Mouse (Mus musculus) MEL (cell line): ENCODE data around the gene Actrt2. TPM values are rescaled to one million over a fixed set of nuclear protein-coding genes. Genes with fewer than 3 reads are reported as not detected.

Experiments
- DNase-seq: peaks from one replicate; pipeline ENCODE4 v3.0.0; 2011; ENCODE audit warnings: low read depth, low spot score
- H3K27ac ChIP-seq: 2 replicates; pipeline ENCODE4 v1.5.1; 2012; ENCODE audit warnings: low read depth, mild to moderate bottlenecking, control low read depth, low read length, moderate library complexity; ENCODE audit not compliant: control insufficient read depth
- H3K27me3 ChIP-seq, 2 experiments: fragments of 150-350 bp in 1 of 2; sonication (generic) in 1 of 2; 2 replicates each; pipeline ENCODE4 v1.6.1; 2012; ENCODE audit warnings: low read length in 2 of 2, mild to moderate bottlenecking in 2 of 2, improper control_type of control experiment in 1 of 2, moderate library complexity in 1 of 2; ENCODE audit not compliant: insufficient read depth in 2 of 2, control insufficient read depth in 1 of 2
- H3K36me3 ChIP-seq, 2 experiments: 2 replicates each; pipeline ENCODE4 v1.6.1; 2012 to 2014; ENCODE audit warnings: low read length in 2 of 2, improper control_type of control experiment in 1 of 2, inconsistent platforms in 1 of 2, mild to moderate bottlenecking in 1 of 2; ENCODE audit not compliant: insufficient read depth in 2 of 2, control insufficient read depth in 1 of 2
- H3K4me1 ChIP-seq, 2 experiments: fragments of 150-350 bp in 1 of 2; sonication (generic) in 1 of 2; 2 replicates each; pipeline ENCODE4 v1.6.1; 2012; ENCODE audit warnings: low read length in 2 of 2, improper control_type of control experiment in 1 of 2, mild to moderate bottlenecking in 1 of 2; ENCODE audit not compliant: insufficient read depth in 2 of 2, control insufficient read depth in 1 of 2
- H3K4me3 ChIP-seq, 2 experiments: fragments of 150-350 bp in 1 of 2; sonication (generic) in 1 of 2; 2 replicates each; pipeline ENCODE4 v1.5.1; 2012; ENCODE audit warnings: low read depth in 2 of 2, low read length in 2 of 2, mild to moderate bottlenecking in 2 of 2, moderate library complexity in 2 of 2, control low read depth in 1 of 2, improper control_type of control experiment in 1 of 2; ENCODE audit not compliant: control insufficient read depth in 1 of 2, insufficient read depth in 1 of 2
- H3K79me2 ChIP-seq: 2 replicates; pipeline ENCODE4 v1.6.1; 2012; ENCODE audit warnings: mild to moderate bottlenecking, low read length, moderate library complexity; ENCODE audit not compliant: control insufficient read depth, poor library complexity, insufficient read depth
- H3K9ac ChIP-seq: 2 replicates; pipeline ENCODE4 v1.6.1; 2012; ENCODE audit warnings: low read depth, mild to moderate bottlenecking, control low read depth, low read length, moderate library complexity; ENCODE audit not compliant: control insufficient read depth, poor library complexity, severe bottlenecking
- H3K9me3 ChIP-seq: fragments of 150-350 bp; sonication (generic); replicated peaks from 2 replicates; pipeline ENCODE4 v1.6.1; 2012; ENCODE audit warnings: mild to moderate bottlenecking, low read length, improper control_type of control experiment, moderate library complexity; ENCODE audit not compliant: insufficient read depth
- CHD2 ChIP-seq: IDR thresholded peaks from 2 replicates; pipeline ENCODE4 v1.6.1; 2011; ENCODE audit warnings: low read length, improper control_type of control experiment
- E2F4 ChIP-seq: IDR thresholded peaks from 2 replicates; pipeline ENCODE4 v1.6.1; 2011; ENCODE audit warnings: low read depth, low read length, improper control_type of control experiment, borderline replicate concordance
- EP300 ChIP-seq, 2 experiments: IDR thresholded peaks; 2 replicates each; pipeline ENCODE4 v1.6.1; 2011; ENCODE audit warnings: improper control_type of control experiment in 2 of 2, low read length in 2 of 2, low read depth in 1 of 2, mild to moderate bottlenecking in 1 of 2
- ETS1 ChIP-seq: IDR thresholded peaks from 2 replicates; pipeline ENCODE4 v1.6.1; 2012; ENCODE audit warnings: low read depth, mild to moderate bottlenecking, inconsistent platforms, low read length, improper control_type of control experiment, moderate library complexity
- GABPA ChIP-seq: IDR thresholded peaks from 2 replicates; pipeline ENCODE4 v1.6.1; 2012; ENCODE audit warnings: low read depth, mild to moderate bottlenecking, inconsistent platforms, low read length, improper control_type of control experiment, moderate library complexity
- GATA1 ChIP-seq: IDR thresholded peaks from 2 replicates; pipeline ENCODE4 v1.6.1; 2011; ENCODE audit warnings: low read depth, low read length, improper control_type of control experiment
- MAX ChIP-seq: IDR thresholded peaks from 2 replicates; pipeline ENCODE4 v1.6.1; 2011; ENCODE audit warnings: low read length, improper control_type of control experiment
- MEF2A ChIP-seq: IDR thresholded peaks from 2 replicates; pipeline ENCODE4 v1.6.1; 2014; ENCODE audit warnings: low read depth, mild to moderate bottlenecking, inconsistent platforms, low read length, improper control_type of control experiment; ENCODE audit not compliant: poor library complexity, insufficient replicate concordance, severe bottlenecking; ENCODE audit errors: extremely low read depth
- MXI1 ChIP-seq: IDR thresholded peaks from 2 replicates; pipeline ENCODE4 v1.6.1; 2011; ENCODE audit warnings: mild to moderate bottlenecking, low read depth, low read length, improper control_type of control experiment
- MYB ChIP-seq: IDR thresholded peaks from 2 replicates; pipeline ENCODE4 v1.6.1; 2011; ENCODE audit warnings: mild to moderate bottlenecking, low read depth, low read length, improper control_type of control experiment
- MYC ChIP-seq: IDR thresholded peaks from 2 replicates; pipeline ENCODE4 v1.6.1; 2011; ENCODE audit warnings: low read depth, mild to moderate bottlenecking, low read length, improper control_type of control experiment, moderate library complexity
- NELFE ChIP-seq: IDR thresholded peaks from 2 replicates; pipeline ENCODE4 v1.6.1; 2011; ENCODE audit warnings: low read depth, low read length, improper control_type of control experiment
- POLR2AphosphoS2 ChIP-seq: IDR thresholded peaks from 2 replicates; pipeline ENCODE4 v1.6.1; 2011; ENCODE audit warnings: low read length, improper control_type of control experiment
- POLR2AphosphoS5 ChIP-seq: IDR thresholded peaks from 2 replicates; pipeline ENCODE4 v1.6.1; 2012; ENCODE audit warnings: low read depth, borderline replicate concordance, mild to moderate bottlenecking, inconsistent platforms, low read length, moderate library complexity, mixed read lengths
- RCOR1 ChIP-seq: IDR thresholded peaks from 2 replicates; pipeline ENCODE4 v1.6.1; 2012; ENCODE audit warnings: low read depth, mild to moderate bottlenecking, inconsistent platforms, low read length, improper control_type of control experiment
- SMC3 ChIP-seq: IDR thresholded peaks from 2 replicates; pipeline ENCODE4 v1.6.1; 2011; ENCODE audit warnings: low read depth, low read length, improper control_type of control experiment
- USF2 ChIP-seq, 2 experiments: IDR thresholded peaks; 2 replicates each; pipeline ENCODE4 v1.6.1; 2011 to 2012; ENCODE audit warnings: improper control_type of control experiment in 2 of 2, low read length in 2 of 2, borderline replicate concordance in 1 of 2, inconsistent platforms in 1 of 2, low read depth in 1 of 2, mild to moderate bottlenecking in 1 of 2; ENCODE audit not compliant: insufficient read depth in 1 of 2
- ZC3H11A ChIP-seq: IDR thresholded peaks from 2 replicates; pipeline ENCODE4 v1.6.1; 2012; ENCODE audit warnings: low read depth, mild to moderate bottlenecking, inconsistent platforms, low read length, improper control_type of control experiment
- ZMIZ1 ChIP-seq: IDR thresholded peaks from 2 replicates; pipeline ENCODE4 v1.6.1; 2012; ENCODE audit warnings: low read depth, mild to moderate bottlenecking, inconsistent platforms, low read length, improper control_type of control experiment, moderate library complexity
- ZNF384 ChIP-seq: IDR thresholded peaks from 2 replicates; pipeline ENCODE4 v1.6.1; 2012; ENCODE audit warnings: low read depth, mild to moderate bottlenecking, inconsistent platforms, low read length, improper control_type of control experiment
- polyA plus RNA-seq, 2 experiments: library from polyadenylated mRNA; stranded (reverse) in 1 of 2; unstranded in 1 of 2; fragments of >175 nt in 1 of 2; fragments of >200 nt in 1 of 2; gene quantifications; 2 replicates each; pipeline versions ENCODE4 v1.2.1 to v1.2.4; 2012; ENCODE audit warnings: low replicate concordance in 2 of 2, low read depth in 1 of 2; ENCODE audit not compliant: insufficient read length in 2 of 2, insufficient read depth in 1 of 2, missing spikeins in 1 of 2
- total RNA-seq: library from RNA; depleted of rRNA; stranded (reverse); fragments of 300-350 nt; gene quantifications from 2 replicates; pipeline ENCODE4 v1.2.3, GENCODE M21; 2012

Actrt2 gene
- total and polyA plus RNA-seq, 3 experiments = not detected

- Histone ChIP-seq H3K36me3 (no peaks in the 10 kb centered on the region), H3K9me3 (no peaks in the 10 kb centered on the region)
- TF ChIP-seq RCOR1 = no peak
- TF ChIP-seq, all 39 proteins: peak for 0
- no peak for DNase-seq
- H3K9ac ChIP-seq = no peak overlapping the region
- no peak overlapping the region for H3K27ac ChIP-seq
- H3K27me3 ChIP-seq = no peaks in the 10 kb centered on the region
- H3K4me1 ChIP-seq = no peaks in the 10 kb centered on the region
- H3K79me2 ChIP-seq = no peaks in the 10 kb centered on the region
- no peak overlapping the region for H3K4me3 ChIP-seq
Measured at GRCm38 (mm10) chr4:154634470-154635240, 33.0 kb downstream of the Actrt2 start.

DNA sequence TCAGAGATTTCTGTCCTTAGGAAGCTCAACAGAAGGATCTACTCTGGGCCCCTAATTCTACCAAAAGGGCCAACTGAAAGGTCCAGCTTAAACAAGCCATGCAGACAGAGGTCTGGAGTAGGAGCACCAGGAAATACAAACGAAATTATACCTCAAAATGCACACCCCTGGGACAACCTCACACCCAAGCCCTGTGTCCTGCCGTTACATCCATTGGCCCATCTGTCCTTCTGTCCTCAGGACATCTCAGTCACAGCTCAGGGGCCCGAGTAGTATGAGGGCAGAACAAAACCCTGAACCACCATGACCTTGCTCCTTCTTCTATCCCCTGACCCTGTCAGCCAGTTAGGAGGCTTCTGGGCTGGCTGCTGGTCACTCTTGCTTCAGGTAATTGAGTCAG lies 33.7 kb downstream of the Actrt2 start:
- DNase-seq = no peak
- no peak overlapping the region for H3K9ac ChIP-seq
- no peak overlapping the region for H3K4me3 ChIP-seq
- TF ChIP-seq USF2 (IDR thresholded peaks at IDR 0.05; ENCODE audit: borderline replicate concordance in 1 of 2, insufficient read depth in 1 of 2, low read depth in 1 of 2, low read length in 2 of 2) = no peak
- no peak for TF ChIP-seq NELFE
- TF ChIP-seq GATA1 = no peak
- no peak for TF ChIP-seq ZC3H11A
- no peak for TF ChIP-seq MYB
- TF ChIP-seq MYC = no peak
- no peak for TF ChIP-seq ZMIZ1
- TF ChIP-seq ETS1 = no peak
- no peak for TF ChIP-seq EP300 (IDR thresholded peaks at IDR 0.05; ENCODE audit: low read depth in 1 of 2, low read length in 2 of 2)
- TF ChIP-seq MAX = no peak
- TF ChIP-seq MXI1 = no peak
- TF ChIP-seq MEF2A = no peak
- TF ChIP-seq CHD2 = no peak
- no peak for TF ChIP-seq ZNF384
- no peak for TF ChIP-seq POLR2AphosphoS5
- no peak for TF ChIP-seq E2F4
- TF ChIP-seq GABPA = no peak
- no peak for TF ChIP-seq POLR2AphosphoS2
- TF ChIP-seq SMC3 = no peak
- H3K79me2 ChIP-seq = no peaks in the 10 kb centered on the region
- H3K27ac ChIP-seq = no peak overlapping the region
- H3K27me3 ChIP-seq = no peaks in the 10 kb centered on the region
- H3K9me3 ChIP-seq = no peaks in the 10 kb centered on the region
- no peaks in the 10 kb centered on the region for H3K4me1 ChIP-seq
- H3K36me3 ChIP-seq = no peaks in the 10 kb centered on the region
